Mouse (Mus musculus): ENCODE results near the gene Lrrc34.

GRCm38 (mm10) chr3:30620132-30620531, 27.5 kb downstream of the Lrrc34 start:
- TF ChIP-seq CTCF (IDR thresholded peaks at IDR 0.05; ENCODE audit: borderline replicate concordance, insufficient read depth, low read length), result no peak
- no peak for TF ChIP-seq POLR2A (IDR thresholded peaks at IDR 0.05; ENCODE audit: low read depth, low read length)

All from embryonic fibroblast, embryonic 13.5 days (primary cell).